Mouse (Mus musculus) c-Kit-positive CD71-positive TER-119-positive erythroid progenitor cells, embryonic 14.5 days (primary cell): ENCODE data around the gene Wnt3a.
A peak's percentile ranks its signal among the peaks of the same experiment; 100 is the strongest.

Source experiments
- DNase-seq: peaks from one replicate; pipeline ENCODE4 v3.0.0-alpha.2; 2013; ENCODE audit warnings: low spot score

Gene Wnt3a

DNA sequence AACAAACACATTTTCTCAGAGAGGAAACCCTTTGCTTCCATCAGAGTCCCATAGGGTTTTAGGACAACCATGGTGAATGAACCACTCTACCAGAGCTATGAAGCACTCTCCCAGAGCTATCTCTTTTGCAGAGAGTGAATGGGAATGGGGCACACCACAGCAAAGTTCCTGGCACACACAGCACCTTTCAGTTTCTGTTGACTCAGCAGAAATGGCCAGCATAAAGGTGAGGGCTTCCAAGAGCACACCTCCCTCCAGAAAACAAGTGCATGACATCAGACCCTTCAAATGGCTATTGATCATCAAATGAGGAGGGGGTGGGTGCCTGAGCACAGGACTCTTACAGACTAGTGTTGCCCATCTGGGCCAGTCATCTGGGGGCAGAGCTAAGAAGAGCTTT lies 28.2 kb downstream of the Wnt3a start:
- DNase-seq: peak; percentile 14

DNA sequence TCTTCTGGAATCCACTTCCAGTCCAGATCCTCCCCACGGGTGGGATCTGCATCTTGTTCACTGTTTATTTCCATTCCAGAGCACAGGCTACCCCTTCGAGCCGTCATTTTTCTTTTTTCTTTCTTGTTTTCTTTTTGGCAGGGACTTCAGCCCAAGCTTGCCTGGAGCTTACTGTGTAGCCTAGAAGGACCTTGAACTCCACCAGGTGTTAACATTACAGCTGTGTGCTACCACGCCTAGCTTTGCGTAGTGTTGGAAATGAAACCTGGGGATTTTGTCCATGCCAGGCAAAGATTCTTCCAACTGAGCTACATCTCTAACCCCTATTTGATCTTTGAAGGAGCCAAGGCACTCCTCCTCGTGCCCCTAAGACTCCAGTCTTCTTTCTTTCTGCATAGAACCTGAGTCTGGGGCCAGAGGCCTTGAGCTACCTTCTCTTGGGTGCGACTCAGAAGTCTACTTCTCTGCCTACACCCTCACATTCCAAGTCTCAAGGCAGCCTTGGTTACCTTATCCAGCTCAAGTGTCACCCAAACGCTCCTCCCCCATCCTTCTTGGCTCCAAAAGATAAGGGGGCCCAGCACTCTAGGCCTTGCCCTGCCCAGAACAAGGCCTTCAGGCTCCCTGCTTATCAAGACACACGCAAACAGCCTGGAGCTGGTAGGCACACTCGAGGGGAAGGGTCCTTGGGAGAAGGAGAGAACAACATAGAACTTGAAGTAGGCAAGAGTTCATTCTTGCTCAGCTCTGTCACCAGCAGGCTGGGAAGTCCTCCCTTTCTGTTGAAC lies 29.7 kb downstream of the Wnt3a start:
- peak; percentile 90 for DNase-seq

DNA sequence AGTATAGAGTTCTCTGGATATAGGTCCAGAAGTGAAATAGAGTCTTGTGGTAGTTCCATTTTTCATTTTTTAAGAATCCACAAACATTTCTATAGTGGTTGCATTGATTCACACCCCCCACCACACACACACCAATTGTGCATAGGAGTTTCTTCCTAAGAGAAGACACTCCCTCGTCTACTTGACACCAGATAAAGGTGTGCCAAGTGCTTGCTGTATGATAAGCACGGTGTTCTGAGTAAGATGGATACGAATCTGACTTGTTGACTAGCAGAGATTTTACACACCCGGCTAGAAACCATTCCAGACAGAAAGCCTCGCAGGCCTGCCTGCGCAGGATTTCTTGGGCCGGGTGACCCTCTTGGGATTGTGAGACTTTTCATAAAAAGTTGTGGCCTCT lies 30.9 kb downstream of the Wnt3a start:
- DNase-seq: peak; percentile 42

DNA sequence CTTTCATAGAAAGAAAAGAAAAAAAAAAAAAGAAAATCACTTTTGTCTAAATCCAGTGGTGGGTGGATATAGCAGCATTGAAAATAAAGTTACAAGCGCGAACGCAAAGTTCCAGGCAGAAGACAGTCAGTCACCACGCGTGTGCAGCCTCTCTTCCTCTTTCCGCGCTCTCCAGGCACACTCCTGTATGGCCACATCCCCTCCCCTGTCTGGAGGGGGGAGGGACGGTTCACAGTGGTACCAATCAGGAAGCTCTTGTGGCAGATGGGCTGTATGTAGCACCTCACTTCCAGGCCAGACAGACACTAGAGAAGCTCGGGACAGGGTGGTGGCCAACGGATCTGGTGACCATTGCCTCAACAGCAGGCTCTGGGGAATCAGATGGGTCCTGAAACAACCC lies 42.5 kb downstream of the Wnt3a start:
- DNase-seq: no peak

DNA sequence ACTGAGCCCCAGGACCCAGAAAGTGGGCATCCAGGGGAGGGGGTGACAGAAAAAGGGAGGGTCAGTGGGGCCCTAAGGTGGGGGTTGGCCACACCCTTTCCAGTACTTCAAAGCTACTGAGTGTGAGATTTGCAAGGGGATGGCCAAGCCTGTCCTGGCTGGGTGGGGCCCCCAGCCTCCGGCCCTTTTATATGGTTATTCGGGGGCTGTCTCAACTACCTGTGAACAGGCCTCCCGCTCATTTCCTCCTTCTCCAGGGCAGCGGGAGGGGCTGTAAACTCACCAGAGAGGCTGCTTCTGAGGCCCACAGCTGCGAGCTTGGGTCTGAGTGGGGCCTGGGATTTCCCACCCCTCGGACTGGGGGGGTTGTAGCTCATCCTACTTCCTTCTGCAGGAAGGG lies 46.7 kb downstream of the Wnt3a start:
- DNase-seq: no peak

DNA sequence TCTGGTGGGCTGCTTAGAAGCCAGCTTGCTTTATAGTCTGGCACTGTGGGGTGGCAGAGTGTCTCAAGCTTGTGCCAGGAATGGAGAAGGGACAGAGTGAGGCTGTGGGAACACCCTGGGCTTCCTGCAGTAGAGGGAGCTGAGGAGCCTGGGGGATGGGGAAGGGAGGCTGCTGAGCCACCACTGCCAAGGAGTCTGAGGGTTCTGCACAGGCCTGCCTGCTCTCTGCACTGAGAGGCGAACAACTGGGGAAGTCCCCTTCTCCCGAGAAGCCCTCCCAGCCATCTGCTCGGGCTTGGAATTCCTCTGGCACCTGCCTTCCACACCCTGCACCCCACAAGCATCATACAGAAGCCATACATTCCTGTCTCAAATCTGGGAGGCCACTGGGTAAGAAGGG lies 48.7 kb downstream of the Wnt3a start:
- DNase-seq: no peak

DNA sequence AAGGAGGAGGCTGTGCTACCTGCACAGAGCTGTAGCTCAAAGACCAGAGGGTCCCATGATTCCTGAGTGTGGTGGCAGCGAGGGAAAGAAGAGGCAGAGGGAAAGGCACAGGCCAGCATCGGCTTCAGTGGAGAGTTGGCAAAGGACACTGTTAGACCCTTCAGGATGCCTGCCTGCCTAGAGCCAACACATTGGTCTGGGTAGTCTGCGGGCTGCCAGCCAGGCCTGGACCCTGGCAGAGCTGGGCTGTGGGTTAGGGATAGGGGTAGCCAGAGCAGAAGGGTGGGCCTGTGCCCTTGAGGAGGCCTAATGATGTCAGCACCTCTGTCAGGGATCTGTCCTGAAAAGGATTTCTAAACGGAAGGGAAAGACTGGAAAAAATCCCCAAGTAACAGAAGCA lies 50.8 kb downstream of the Wnt3a start:
- no peak for DNase-seq

DNA sequence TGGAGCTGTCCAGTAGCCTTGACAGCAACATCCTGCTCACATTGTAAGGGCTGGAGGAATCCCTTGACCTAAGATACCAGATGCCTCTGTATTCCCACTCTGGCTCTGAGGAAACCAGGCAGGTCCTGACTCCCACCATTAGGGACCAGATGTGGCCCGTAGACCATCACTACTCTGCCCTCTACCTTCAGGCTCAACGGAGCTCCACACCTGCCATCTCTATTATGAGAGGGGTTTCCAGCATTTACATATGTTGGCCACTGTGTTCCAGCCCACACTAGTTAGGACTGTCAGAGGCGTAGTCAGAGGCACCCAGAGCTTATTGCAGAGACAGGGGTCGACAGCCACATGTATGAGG lies 51.1 kb downstream of the Wnt3a start:
- DNase-seq: no peak

DNA sequence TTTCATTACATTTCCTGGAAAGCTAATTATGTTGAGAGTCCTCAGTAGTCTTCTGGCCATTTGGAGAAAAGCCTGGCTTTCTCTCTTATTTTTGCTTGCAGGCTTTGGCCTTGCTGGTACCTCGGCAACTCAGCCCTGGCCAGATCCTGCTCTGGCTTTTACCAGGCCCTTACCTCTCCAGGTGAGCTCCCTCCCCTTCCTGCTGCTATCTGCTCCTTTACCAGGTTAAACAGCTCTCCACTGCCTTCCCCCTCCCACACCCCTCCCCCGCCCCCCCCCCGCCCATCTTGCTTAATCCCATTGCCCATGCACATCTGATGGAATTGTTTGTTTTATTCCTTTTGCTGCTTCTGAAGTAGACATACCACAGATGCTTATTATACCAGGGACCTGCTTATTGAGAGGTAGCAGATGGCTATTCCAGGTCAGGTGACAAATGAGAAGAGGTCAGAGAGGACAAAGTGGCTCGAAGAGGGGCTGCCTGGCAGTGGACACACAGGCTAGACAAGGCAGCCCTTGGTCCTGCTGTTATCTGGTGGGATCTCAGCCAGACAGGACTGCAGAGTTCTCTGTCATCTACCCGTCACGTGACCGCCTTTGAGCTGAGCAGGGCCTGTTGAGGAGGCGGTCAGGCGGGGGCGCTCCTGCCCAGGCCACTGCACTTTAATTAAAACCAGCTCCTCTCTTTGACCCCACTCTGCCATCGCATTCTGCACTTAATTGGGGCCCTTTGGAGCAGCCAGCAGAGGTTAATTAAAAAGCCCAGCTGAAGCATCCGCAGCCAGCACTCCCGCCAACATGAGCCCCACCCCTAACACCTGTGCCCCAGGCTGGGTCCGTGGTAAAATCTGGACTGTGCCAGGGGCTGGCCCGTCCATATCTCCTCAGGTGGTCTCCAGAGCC lies 51.8 kb downstream of the Wnt3a start:
- no peak for DNase-seq

DNA sequence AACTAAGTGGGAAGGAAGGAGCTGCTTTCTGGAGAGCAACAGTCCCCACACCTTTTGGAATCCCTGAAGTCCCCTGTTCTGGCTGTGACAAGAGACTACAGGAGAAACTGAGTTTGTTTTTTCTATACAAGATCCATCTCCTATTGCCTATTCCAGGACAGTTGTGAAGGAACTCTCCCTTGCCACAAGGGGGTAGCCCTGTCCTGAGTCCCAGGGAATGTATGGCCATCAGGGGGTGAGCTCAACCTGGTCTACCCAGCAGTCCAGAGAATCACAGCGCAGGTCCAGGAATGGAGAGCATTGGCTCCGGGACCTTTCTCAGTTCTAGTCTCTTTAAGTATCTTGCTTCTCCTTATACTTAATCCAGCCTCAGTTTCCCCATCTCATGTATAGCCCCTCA lies 57.8 kb downstream of the Wnt3a start:
- no peak for DNase-seq

DNA sequence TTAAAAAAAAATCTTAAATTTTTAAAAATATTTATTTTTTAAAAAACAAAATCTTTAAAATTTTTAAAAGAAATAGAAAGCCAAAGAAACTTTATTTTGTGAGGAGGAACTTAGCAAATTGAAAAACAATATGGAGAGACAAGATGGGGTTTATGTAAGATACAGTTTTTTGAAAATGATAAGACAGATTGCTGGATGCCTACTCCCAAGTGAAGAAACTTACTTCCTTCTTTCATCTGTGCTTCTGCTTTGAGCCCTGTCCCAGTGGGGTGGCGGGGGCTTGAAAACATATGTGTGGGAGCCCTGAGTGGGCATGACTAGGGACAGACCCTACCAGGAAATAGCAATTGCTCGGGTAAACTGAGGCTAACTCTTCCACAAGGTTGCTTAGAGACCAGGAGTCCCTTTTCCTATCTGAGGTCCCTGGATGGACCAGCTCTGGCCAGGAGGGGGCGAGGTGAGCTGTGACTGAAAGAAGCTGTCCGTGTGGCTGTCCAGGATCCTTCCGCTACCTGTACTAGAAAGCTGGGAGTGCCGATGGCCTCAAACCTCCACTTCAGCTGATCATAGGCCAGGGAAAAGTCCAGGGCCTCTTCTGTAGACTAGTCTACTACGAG lies 60.3 kb downstream of the Wnt3a start:
- peak; percentile 56 for DNase-seq

DNA sequence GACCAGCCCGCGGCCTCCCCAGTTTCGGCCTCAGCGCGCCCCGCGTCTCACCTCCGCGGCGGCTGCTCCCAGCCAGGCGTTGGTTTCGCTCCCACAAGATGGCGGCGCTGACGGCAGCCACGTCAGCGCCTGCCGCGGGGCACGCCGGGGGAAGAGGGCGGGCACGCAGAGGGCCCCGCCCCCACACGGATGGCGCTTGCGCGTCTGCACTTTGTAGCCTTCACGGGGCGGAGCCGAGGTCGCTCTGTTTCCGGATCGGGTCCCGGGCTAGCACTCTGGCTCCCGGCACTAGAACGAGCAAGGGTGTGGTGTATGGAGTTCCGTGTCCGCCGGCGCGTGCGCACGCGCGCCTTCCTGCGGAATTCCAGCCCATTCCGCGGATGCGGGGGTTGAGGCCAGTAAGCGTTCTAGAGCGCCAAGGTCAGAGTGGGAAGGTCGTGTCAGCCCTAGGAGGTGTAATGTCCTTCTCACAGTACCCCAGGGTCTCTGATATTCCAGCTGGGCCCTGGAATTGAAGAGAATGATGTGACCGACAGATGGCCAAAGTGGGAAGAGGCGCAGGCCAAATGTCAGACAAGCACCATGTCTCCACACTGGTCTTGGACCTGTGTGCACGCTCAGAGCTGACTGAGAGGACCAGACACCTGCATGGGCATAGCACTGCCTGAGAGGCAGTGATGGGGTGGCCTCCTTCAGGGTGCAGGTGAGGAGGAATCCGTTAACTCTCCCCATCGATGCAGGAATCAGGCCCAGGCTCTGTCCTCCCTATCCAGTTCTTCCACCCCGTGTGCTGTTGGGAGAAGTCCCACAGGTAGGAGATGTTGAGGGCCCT lies 62.2 kb downstream of the Wnt3a start, which contains the start of gene Arf1:
TSS of gene Arf1 (minus strand) at position 149 of the 832 bp plus-strand sequence.
- DNase-seq: peak; percentile 95

DNA sequence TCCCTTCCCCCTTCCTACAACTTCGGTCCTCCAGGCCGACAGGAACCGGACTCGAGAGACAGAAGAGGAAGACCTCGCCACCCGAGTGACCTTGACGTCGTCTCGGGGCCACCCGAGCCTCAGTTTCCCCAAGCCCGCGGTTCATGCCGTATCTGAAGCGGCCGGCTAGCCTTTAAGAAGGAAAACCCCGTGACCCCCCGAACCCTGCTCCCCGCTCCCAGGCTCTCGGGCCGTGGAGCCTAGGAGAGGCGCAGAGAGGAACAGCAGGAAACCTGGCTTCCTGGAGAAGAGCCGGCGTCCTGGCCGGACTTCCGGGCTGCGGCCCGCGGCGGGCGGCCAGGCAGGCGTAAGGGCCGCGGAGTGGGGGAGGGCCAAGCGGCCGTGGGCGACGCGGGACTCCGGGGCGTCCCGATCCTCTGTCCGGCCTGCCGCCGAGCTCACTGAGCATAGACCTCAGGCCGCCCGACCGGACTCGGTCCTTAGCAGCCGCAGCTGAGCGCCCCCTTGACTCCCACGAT lies 62.9 kb downstream of the Wnt3a start:
- no peak for DNase-seq

DNA sequence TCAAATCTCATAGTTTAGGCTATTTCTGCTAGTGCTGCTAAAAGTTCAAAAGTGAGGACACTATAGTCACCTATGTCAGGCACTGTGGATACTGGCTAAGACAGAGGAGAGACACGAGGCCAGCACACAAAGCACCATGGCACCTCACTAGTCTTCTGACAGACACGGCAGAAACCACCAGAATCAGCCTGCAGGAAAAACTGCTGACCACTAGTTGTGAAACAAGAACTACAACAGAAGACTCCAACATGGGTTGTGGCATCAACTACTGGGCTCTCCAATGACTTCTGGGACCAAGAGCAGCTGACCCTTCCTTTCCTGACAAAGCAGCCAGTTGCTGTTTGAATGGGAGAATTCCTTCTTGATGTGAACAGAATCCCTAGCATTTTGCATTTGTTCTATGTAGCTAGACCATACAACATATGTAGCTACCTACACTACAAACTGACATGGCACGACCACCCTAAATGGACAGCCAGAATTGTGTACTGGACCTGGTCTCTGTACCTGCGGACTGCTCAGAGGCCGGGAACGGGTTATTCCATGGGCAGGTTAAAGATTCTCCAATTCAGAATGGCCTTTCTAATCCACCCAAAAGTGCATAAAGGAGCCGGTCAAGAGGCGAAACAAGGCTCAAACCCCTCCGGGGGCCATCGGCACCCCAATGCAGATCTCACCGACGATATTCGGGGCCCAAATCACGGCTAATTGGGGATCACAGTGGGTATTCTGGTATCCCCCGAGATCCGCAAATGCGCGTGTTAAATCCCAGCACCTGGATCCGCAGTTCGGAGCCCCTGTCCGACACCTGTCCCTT lies 63.6 kb downstream of the Wnt3a start:
- DNase-seq: no peak

DNA sequence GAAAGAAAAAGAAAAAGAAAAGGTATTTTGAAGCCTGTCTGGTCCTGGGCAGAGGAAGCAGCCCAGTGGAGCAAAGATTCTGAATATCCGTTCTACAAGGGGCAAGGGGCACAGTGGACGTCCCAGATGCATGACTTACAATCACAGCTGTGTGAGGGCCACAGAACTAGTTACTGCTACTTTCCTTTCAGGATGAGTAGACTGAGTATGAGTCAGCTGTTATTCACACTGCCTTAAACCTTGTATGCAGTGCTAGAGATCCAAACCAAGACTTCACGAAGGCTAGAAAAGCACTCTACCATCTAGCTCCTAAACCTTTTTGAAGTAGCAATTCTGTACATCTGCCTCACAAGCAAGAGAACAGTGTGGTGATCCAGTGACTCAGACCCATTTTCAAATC lies 64.3 kb downstream of the Wnt3a start:
- DNase-seq: no peak

DNA sequence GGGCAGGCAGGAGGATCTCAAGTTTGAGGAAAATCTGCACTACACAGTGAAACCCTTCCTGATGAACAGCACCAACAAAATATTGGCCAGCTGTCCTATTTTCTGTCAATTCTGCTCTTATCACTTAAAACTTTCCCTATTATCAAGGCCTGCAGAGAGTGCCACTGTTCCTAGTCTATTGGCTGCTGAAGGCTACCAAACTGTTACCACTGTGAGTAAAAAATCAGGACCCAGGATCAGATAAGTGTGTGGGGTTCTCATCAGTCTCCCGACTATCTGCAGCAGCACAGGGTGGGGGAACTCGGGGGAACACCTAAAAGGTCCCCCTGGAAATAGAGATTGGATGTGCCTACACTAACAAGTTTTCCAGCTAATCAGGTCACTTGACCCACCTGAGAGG lies 65.4 kb downstream of the Wnt3a start:
- DNase-seq: no peak

DNA sequence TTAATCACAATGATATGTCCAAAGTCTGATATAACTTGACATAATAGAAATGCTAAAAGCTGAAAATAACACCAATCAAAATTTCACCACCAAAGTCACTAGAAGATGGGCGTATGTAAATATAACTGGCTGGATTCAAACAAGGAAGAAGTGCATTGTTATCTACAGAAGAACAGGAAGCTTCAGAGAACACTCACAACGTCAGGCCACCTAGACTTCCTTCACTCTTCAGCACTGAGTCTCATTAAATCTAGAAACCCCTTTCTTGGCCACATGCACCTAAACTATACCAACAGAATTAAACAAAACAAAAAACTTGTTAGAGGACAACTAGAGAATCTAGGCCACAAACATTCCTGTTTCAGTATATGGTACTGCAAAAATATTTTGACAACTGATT lies 66.1 kb downstream of the Wnt3a start:
- no peak for DNase-seq

DNA sequence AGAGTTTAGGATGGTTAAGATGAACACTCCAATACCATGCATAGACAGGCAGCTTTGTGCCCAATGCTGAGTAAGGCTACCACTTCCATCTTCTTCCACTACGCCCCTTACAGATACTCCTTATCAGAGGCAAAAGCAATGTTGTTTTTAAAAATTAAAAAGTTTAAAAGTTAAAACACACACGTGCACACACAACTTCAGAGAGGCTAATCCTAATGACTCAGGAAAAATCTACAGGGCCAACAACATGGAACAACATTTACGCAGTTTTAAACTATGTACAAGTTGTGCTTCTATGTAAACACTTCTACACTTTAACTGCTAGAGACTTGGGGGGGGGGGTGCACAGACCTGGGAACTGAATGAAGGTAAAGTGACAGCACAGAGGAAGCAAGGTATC lies 66.5 kb downstream of the Wnt3a start:
- DNase-seq: no peak

DNA sequence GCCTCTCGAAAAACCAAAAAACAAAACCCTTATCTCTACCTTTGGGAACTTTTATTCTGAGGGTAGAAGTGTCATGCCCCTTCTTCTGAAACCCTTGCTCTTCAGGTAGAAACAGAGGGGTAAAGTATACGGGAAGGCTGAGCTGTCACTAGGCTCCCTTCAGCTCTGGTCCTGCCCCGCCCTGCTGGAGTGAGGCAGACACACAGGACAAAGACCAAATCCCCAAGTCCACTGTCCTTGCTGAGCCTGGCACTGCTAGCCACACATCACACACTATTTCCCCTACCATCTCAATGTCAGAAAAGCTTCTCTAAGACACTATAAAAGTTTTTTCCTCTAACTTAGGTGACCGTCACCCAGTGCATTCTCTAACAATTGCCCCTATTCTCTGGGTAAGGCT lies 68.2 kb downstream of the Wnt3a start:
- no peak for DNase-seq

DNA sequence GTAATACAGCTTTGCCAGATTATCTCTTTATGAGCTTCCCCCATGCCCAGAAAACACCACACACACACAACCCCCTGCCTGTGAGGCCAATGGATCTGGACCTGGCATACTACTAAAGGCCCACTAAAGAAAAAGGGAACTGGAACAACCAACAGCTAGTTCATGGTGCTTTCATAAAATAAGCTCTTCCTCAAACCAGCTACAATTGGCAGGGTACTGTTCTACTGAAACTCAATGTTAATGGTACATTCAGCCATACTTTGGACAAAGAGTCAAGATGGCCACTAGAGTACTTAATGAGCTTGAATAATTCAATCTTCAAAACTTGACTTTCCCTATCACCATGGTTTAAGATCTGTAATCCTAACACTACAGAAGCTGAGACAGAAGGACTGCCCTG lies 68.9 kb downstream of the Wnt3a start:
- no peak for DNase-seq

DNA sequence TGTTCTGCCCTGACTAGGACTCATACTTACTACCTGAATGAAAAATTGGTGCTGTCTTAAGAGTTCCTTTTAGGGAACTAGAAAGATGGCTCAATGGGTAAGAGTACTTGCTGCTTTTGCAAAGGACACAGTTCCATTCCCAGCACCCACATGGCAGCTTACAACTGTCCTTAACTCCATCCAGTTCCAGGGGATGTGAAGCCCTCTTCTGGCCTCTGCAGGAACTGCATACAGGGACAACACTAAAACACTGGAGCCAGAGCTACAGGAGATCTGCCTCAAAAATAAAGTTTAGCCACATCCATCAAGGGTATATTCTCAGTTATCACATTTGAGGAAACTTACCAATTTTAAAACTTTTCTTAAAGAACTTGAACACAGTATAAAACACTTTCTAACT lies 71.5 kb downstream of the Wnt3a start:
- DNase-seq: peak; percentile 56
